Mouse (Mus musculus): Measurements from ENCODE around the gene Faf2. TPM values are rescaled to one million over a fixed set of nuclear protein-coding genes. Genes with fewer than 3 reads are reported as not detected.

Faf2 gene
- polyA plus RNA-seq, 1 experiment, result 13.3 TPM

DNA sequence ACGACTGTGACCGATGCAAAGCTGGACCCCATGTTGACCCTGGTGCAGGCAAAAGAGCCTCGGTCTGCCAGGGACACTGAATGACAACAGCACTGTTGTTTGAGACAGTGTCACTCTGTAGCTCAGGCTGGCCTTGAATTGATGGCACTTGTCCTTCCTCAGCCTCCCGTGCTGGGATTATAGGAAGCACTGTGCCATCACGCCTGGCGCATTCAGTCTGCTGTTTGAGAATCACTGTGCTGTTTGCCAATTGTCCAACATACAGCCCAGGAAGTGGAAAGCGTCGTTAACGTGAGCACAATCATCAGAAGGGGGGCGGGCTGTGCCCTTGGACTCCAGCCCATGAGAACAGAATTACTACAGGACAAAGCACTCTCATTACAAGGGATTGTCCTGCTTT is 39.5 kb upstream of the Faf2 start:
- Histone ChIP-seq H3K36me3 (ENCODE audit: control insufficient read depth, insufficient read depth, low read length) (peaks cover 19% of the 10 kb centered on the region), H3K4me1 (ENCODE audit: control insufficient read depth, insufficient read depth, insufficient read length) (peaks cover 13% of the 10 kb centered on the region; the same call in 1 of the 2 replicates), H3K4me3 (ENCODE audit: extremely low read depth, insufficient read depth, insufficient read length) (no peak overlapping the region), H3K27ac (ENCODE audit: insufficient read depth, low read length) (no peak overlapping the region), H3K27me3 (ENCODE audit: control insufficient read depth, insufficient read depth, low read length) (no peaks in the 10 kb centered on the region)
- no peak for DNase-seq (ENCODE audit: low read depth in 1 of 2, low spot score in 2 of 2)
- 90% methylated on average over 10 of the region's 10 CpGs for WGBS
- TF ChIP-seq POLR2A (IDR thresholded peaks at IDR 0.05; ENCODE audit: low read depth, low read length), result no peak
- no peak for TF ChIP-seq CTCF (IDR thresholded peaks at IDR 0.05; ENCODE audit: extremely low read depth, insufficient read depth, insufficient read length, insufficient replicate concordance)

DNA sequence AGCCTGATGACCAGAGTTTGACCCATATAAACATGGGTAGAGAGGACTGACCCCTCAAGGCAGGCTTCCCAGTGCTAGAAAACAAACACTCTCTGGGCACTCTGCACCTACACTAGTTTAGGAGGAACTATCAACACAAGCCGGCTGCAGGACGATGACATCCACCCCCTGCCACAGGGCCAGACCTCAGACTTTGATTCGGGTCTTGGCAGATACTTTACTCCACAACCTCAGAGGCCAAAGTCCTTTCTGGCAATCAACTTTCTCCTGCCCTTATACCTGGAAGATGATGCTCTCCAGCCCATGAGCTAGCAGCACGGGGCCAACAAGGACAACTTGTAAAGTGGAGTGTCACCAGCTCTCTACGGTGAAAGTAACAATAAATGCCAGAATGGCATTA is 38.7 kb upstream of the Faf2 start:
- H3K27ac ChIP-seq (ENCODE audit: insufficient read depth, low read length), result no peak overlapping the region
- H3K4me3 ChIP-seq (ENCODE audit: extremely low read depth, insufficient read depth, insufficient read length), result no peak overlapping the region
- peaks cover 8% of the 10 kb centered on the region; the same call in 1 of the 2 replicates for H3K4me1 ChIP-seq (ENCODE audit: control insufficient read depth, insufficient read depth, insufficient read length)
- H3K36me3 ChIP-seq (ENCODE audit: control insufficient read depth, insufficient read depth, low read length), result peaks cover 19% of the 10 kb centered on the region
- TF ChIP-seq POLR2A (IDR thresholded peaks at IDR 0.05; ENCODE audit: low read depth, low read length), result no peak
- TF ChIP-seq CTCF (IDR thresholded peaks at IDR 0.05; ENCODE audit: extremely low read depth, insufficient read depth, insufficient read length, insufficient replicate concordance), result no peak
- no peak for DNase-seq (ENCODE audit: low read depth in 1 of 2, low spot score in 2 of 2)
- WGBS, result 94% methylated on average over 5 of the region's 5 CpGs
- no peaks in the 10 kb centered on the region for H3K27me3 ChIP-seq (ENCODE audit: control insufficient read depth, insufficient read depth, low read length)

DNA sequence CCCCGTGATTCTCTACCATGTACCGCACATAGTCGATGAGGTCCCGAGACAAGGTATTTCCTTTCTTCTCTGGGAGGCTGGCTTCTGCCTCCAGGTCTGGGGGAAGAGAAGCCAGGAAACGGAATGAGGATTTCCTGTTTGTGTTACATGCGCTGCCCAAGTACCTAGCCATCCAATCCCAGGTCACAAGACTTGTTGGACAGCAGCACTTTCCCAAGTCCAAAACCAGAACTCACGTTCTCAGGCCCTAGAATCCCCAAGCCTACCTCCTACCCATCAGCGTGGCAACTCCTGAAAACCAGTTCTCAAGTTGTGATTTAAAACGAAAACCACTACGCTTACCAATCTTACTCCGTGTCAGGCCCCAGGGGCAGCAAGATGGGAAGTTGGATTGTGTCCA is 35.8 kb upstream of the Faf2 start:
- peaks cover 18% of the 10 kb centered on the region for H3K36me3 ChIP-seq (ENCODE audit: control insufficient read depth, insufficient read depth, low read length)

DNA sequence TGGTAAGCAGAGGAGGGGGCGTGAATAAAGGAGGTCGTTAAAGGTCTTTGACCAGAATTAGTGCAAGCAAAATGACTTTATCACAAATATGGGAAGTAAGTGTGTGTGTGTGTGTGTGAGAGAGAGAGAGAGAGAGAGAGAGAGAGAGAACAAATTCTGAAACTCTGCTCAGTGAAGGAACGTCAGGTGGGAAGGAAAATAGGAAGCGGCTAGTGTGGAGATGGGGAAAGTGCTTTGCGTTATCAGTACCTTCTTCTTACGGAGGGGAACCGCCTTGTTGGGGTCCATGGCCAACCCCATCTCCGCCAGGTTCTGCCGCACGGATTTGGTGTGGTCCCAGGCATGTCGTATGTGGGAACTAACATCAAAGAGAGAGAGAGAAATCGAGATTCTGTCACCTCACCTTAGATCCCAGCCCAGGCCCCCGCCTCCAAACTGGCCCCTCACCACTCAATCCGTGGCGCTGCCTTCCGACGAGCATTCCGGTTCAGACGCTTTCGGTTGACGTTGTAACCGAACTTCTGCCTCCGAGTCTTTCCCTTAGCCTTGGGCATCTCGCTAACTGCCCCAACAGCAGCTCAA is 32.1 kb upstream of the Faf2 start:
- TF ChIP-seq CTCF (IDR thresholded peaks at IDR 0.05; ENCODE audit: extremely low read depth, insufficient read depth, insufficient read length, insufficient replicate concordance) (no peak), POLR2A (IDR thresholded peaks at IDR 0.05; ENCODE audit: low read depth, low read length) (no peak)
- H3K4me3 ChIP-seq (ENCODE audit: extremely low read depth, insufficient read depth, insufficient read length), result peak overlapping the region; percentile 85
- H3K27me3 ChIP-seq (ENCODE audit: control insufficient read depth, insufficient read depth, low read length), result no peaks in the 10 kb centered on the region
- H3K27ac ChIP-seq (ENCODE audit: insufficient read depth, low read length), result peak overlapping the region; percentile 24; the same call in 1 of the 2 replicates
- peaks cover 10% of the 10 kb centered on the region for H3K36me3 ChIP-seq (ENCODE audit: control insufficient read depth, insufficient read depth, low read length)
- DNase-seq (ENCODE audit: low read depth in 1 of 2, low spot score in 2 of 2), result no peak
- 0 out of 2 replicates have a peak, but pooled peaks cover 5% of the 10 kb centered on the region for H3K4me1 ChIP-seq (ENCODE audit: control insufficient read depth, insufficient read depth, insufficient read length)
- under 1% methylated on average over 24 of the region's 24 CpGs for WGBS

More for the DNA sequence above, 35.8 kb upstream of the Faf2 start:
- Histone ChIP-seq H3K4me3 (ENCODE audit: extremely low read depth, insufficient read depth, insufficient read length) (no peak overlapping the region), H3K4me1 (ENCODE audit: control insufficient read depth, insufficient read depth, insufficient read length) (peaks cover under 1% of the 10 kb centered on the region; the same call in 1 of the 2 replicates), H3K27ac (ENCODE audit: insufficient read depth, low read length) (no peak overlapping the region), H3K27me3 (ENCODE audit: control insufficient read depth, insufficient read depth, low read length) (no peaks in the 10 kb centered on the region)
- no peak for DNase-seq (ENCODE audit: low read depth in 1 of 2, low spot score in 2 of 2)
- no peak for TF ChIP-seq CTCF (IDR thresholded peaks at IDR 0.05; ENCODE audit: extremely low read depth, insufficient read depth, insufficient read length, insufficient replicate concordance)
- no peak for TF ChIP-seq POLR2A (IDR thresholded peaks at IDR 0.05; ENCODE audit: low read depth, low read length)
- WGBS, result 91% methylated on average over 11 of the region's 11 CpGs

DNA sequence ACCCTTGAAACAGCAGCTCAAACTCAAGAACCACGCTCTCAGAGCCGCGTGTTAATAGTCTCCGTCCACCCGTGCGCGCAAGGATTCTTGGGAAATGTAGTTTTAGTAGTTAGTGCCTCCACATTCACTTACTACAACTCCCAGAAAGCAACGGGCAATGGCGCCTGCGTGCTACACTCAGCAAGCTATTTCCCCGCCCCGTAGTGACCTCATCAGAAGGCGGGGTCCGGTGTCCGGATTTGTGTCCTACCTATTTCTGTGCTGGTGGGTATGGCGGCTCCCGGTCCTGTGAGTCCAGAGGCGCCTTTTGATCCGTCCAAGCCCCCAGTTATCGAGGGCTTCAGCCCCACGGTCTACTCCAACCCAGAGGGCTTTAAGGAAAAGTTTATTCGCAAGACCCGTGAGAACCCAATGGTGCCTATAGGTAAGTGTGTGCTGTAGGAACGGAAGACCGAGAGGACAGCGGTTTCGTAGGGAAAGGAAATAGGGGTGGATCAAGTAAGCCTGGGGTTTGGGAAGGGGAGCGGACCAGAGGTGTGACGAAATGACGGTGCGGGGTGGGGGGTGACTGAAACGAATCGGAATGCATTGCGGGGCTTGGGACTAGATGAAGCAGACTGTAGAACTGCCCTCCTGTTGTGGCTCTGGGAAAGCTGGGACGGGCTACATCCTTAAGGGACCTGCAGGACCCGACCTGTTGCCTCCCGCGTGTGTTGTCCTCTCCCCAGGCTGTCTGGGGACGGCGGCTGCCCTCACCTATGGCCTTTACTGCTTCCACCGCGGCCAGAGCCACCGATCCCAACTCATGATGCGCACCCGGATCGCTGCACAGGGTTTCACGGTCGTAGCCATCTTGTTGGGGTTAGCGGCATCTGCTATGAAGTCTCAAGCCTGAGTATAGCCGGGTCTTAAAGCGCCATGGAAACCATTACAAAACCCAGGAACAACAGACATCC is 31.3 kb upstream of the Faf2 start, which contains the start of the genes Nop16 and Higd2a:
Gene Nop16 (minus strand): TSS at position 95 of the 956 bp plus-strand sequence.
Gene Higd2a (plus strand): TSS at position 212 of the 956 bp plus-strand sequence.
- Histone ChIP-seq H3K27me3 (ENCODE audit: control insufficient read depth, insufficient read depth, low read length) (no peaks in the 10 kb centered on the region), H3K36me3 (ENCODE audit: control insufficient read depth, insufficient read depth, low read length) (peaks cover 5% of the 10 kb centered on the region), H3K4me3 (ENCODE audit: extremely low read depth, insufficient read depth, insufficient read length) (peak within 1 kb of the TSS; percentile 85), H3K4me1 (ENCODE audit: control insufficient read depth, insufficient read depth, insufficient read length) (0 out of 2 replicates have a peak, but pooled peaks cover 5% of the 10 kb centered on the region), H3K27ac (ENCODE audit: insufficient read depth, low read length) (peak within 1 kb of the TSS; percentile 57)
- no peak for TF ChIP-seq CTCF (IDR thresholded peaks at IDR 0.05; ENCODE audit: extremely low read depth, insufficient read depth, insufficient read length, insufficient replicate concordance)
- TF ChIP-seq POLR2A (IDR thresholded peaks at IDR 0.05; ENCODE audit: low read depth, low read length), result peak; percentile 4; the same call in 1 of the 2 replicates
- under 1% methylated on average over 51 of the region's 51 CpGs for WGBS
- DNase-seq (ENCODE audit: low read depth in 1 of 2, low spot score in 2 of 2), result peak; percentile 94 to 96

DNA sequence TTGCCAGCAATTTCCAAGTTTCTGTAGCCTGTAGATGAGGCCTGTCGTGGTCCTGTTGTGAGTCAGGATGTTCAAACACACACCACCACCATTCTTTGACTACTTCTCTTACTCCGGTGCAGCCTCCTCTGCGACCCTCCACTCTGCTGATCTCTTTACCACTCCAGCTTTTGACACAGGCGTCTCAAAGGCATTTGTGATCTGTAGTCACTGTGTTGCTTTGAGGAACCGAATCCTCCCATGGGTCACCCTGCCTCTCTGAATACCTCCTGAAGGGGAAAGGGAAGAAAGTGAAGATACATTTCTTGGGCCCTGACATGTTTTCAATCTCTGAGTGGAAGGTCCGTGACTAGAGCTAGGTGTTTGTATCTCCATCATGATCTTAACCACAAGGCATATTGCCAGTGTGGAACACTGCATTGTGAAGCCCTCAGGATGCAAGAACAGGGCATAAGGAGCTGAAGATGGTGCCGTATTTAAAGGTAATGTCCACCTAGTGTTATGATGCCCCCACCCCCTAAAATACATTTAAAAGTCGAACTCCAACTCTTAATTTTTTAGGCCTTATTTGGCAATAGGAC is 29.7 kb upstream of the Faf2 start:
- 81% methylated on average over 8 of the region's 8 CpGs for WGBS
- TF ChIP-seq CTCF (IDR thresholded peaks at IDR 0.05; ENCODE audit: extremely low read depth, insufficient read depth, insufficient read length, insufficient replicate concordance) (no peak), POLR2A (IDR thresholded peaks at IDR 0.05; ENCODE audit: low read depth, low read length) (no peak)

More for the DNA sequence above, 29.7 kb upstream of the Faf2 start:
- no peak overlapping the region for H3K4me3 ChIP-seq (ENCODE audit: extremely low read depth, insufficient read depth, insufficient read length)
- H3K36me3 ChIP-seq (ENCODE audit: control insufficient read depth, insufficient read depth, low read length), result no peaks in the 10 kb centered on the region
- 0 out of 2 replicates have a peak, but pooled peaks cover 5% of the 10 kb centered on the region for H3K4me1 ChIP-seq (ENCODE audit: control insufficient read depth, insufficient read depth, insufficient read length)
- H3K27ac ChIP-seq (ENCODE audit: insufficient read depth, low read length), result no peak overlapping the region
- no peaks in the 10 kb centered on the region for H3K27me3 ChIP-seq (ENCODE audit: control insufficient read depth, insufficient read depth, low read length)
- no peak for DNase-seq (ENCODE audit: low read depth in 1 of 2, low spot score in 2 of 2)
